Comparison of ENCODE assay signal across 12 mouse cellular contexts in genomic region chr11:64437721-64438120, GRCm38 (mm10). TPM values are rescaled to one million over a fixed set of nuclear protein-coding genes. Genes with fewer than 3 reads are reported as not detected.
A peak's percentile ranks its signal among the peaks of the same experiment; 100 is the strongest.
DNase-seq lines count a peak whose midpoint lies in the region; ATAC-seq and TF ChIP-seq lines count a peak whose summit lies in the region.
"Had no signal": no experiment of that assay in that cellular context is flagged by ENCODE, and none has a peak within 500 bp of the region (broad histone marks: within the 10 kb centered on the region; RNA-seq: fewer than 3 reads in every experiment).

No protein-coding gene starts in this region.

- TF ChIP-seq CTCF in kidney, postnatal 0 days (IDR thresholded peaks at IDR 0.05; ENCODE audit: low read depth), result no peak

- no peak overlapping the region for H3K4me3 ChIP-seq in kidney, postnatal 0 days (replicated peaks; ENCODE audit: low read depth, low read length)
- peak overlapping the region; percentile 63 for H3K4me3 ChIP-seq in embryonic facial prominence, embryonic 13.5 days
- H3K4me3 ChIP-seq in limb, embryonic 11.5 days (ENCODE audit: low read depth, low read length), result peak overlapping the region; percentile 15
- 0 out of 2 replicates have a peak overlapping the region, but pooled peaks have one; percentile 10 for H3K4me3 ChIP-seq in neural tube, embryonic 13.5 days
- H3K4me3 ChIP-seq: heart, adult 2 months had no signal

- ATAC-seq in kidney, postnatal 0 days (replicated peaks; ENCODE audit: low FRiP score, low read depth), result no peak
- no peak for ATAC-seq in embryonic facial prominence, embryonic 13.5 days (ENCODE audit: insufficient number of reproducible peaks, insufficient read depth, low FRiP score, low TSS enrichment, low read depth)
- ATAC-seq in limb, embryonic 11.5 days (ENCODE audit: insufficient number of reproducible peaks, low FRiP score, low TSS enrichment, low read depth), result no peak
- no peak for ATAC-seq in neural tube, embryonic 13.5 days (ENCODE audit: low read depth)

- 0 out of 2 replicates have a peak overlapping the region, but pooled peaks have one; percentile 27 for H3K4me2 ChIP-seq in kidney, postnatal 0 days (ENCODE audit: low read length)
- H3K4me2 ChIP-seq in embryonic facial prominence, embryonic 13.5 days, result peak overlapping the region; percentile 98
- peak overlapping the region; percentile 35 for H3K4me2 ChIP-seq in limb, embryonic 11.5 days (ENCODE audit: low read depth, severe bottlenecking)
- H3K4me2 ChIP-seq in neural tube, embryonic 13.5 days, result peak overlapping the region; percentile 92

- DNase-seq in kidney, postnatal 0 days (ENCODE audit: low spot score), result no peak
- DNase-seq in kidney, postnatal 14 days, result no peak
- no peak for DNase-seq in limb, embryonic 11.5 days (ENCODE audit: low spot score)
- no peak for DNase-seq in natural killer cell, adult 2 months (ENCODE audit: low spot score in 2 of 2)
- DNase-seq in right cerebral cortex, postnatal 36 days (ENCODE audit: low spot score in 2 of 2), result no peak
- DNase-seq: heart, adult 2 months; kidney, adult 9 months; layer of hippocampus, postnatal 36 days; lung, embryonic 14.5 days had no signal

- H3K27ac ChIP-seq in kidney, postnatal 0 days, result no peak overlapping the region
- H3K27ac ChIP-seq in embryonic facial prominence, embryonic 13.5 days, result no peak overlapping the region
- no peak overlapping the region for H3K27ac ChIP-seq in limb, embryonic 11.5 days (replicated peaks; ENCODE audit: low read depth, low read length)
- H3K27ac ChIP-seq in neural tube, embryonic 13.5 days (replicated peaks), result no peak overlapping the region
- H3K27ac ChIP-seq: heart, adult 2 months had no signal

- H3K27me3 ChIP-seq in kidney, postnatal 0 days (ENCODE audit: insufficient read depth, low read length), result no peaks in the 10 kb centered on the region; the same call in 1 of the 2 replicates
- H3K27me3 ChIP-seq in embryonic facial prominence, embryonic 13.5 days, result peaks cover 14% of the 10 kb centered on the region
- H3K27me3 ChIP-seq in limb, embryonic 11.5 days (ENCODE audit: control insufficient read depth, insufficient read depth, low read length), result 0 out of 2 replicates have a peak, but pooled peaks cover 2% of the 10 kb centered on the region
- H3K27me3 ChIP-seq in neural tube, embryonic 13.5 days, result peaks cover 17% of the 10 kb centered on the region

- WGBS in kidney, postnatal 0 days, result 71% methylated on average over 3 of the region's 3 CpGs
- WGBS in embryonic facial prominence, embryonic 13.5 days, result 47% methylated on average over 3 of the region's 3 CpGs
- WGBS in limb, embryonic 11.5 days, result 36% methylated on average over 3 of the region's 3 CpGs
- WGBS in neural tube, embryonic 13.5 days, result 31% methylated on average over 3 of the region's 3 CpGs

- no peaks in the 10 kb centered on the region for H3K36me3 ChIP-seq in kidney, postnatal 0 days (ENCODE audit: insufficient read depth, low read length)
- no peaks in the 10 kb centered on the region for H3K36me3 ChIP-seq in embryonic facial prominence, embryonic 13.5 days
- no peaks in the 10 kb centered on the region for H3K36me3 ChIP-seq in limb, embryonic 11.5 days (ENCODE audit: control insufficient read depth, insufficient read depth, low read length)
- no peaks in the 10 kb centered on the region for H3K36me3 ChIP-seq in neural tube, embryonic 13.5 days

- no peak overlapping the region for H3K9ac ChIP-seq in kidney, postnatal 0 days (ENCODE audit: low read depth, low read length)
- H3K9ac ChIP-seq in embryonic facial prominence, embryonic 13.5 days, result no peak overlapping the region
- no peak overlapping the region for H3K9ac ChIP-seq in limb, embryonic 11.5 days (ENCODE audit: low read length)
- H3K9ac ChIP-seq in neural tube, embryonic 13.5 days, result no peak overlapping the region
- H3K9ac ChIP-seq: lung, embryonic 14.5 days had no signal

- H3K9me3 ChIP-seq in kidney, postnatal 0 days (replicated peaks; ENCODE audit: low read length), result no peaks in the 10 kb centered on the region
- 0 out of 2 replicates have a peak, but pooled peaks cover 2% of the 10 kb centered on the region for H3K9me3 ChIP-seq in embryonic facial prominence, embryonic 13.5 days
- no peaks in the 10 kb centered on the region for H3K9me3 ChIP-seq in limb, embryonic 11.5 days (ENCODE audit: control insufficient read depth, low read length)
- no peaks in the 10 kb centered on the region for H3K9me3 ChIP-seq in neural tube, embryonic 13.5 days

- peaks cover 12% of the 10 kb centered on the region; the same call in 1 of the 2 replicates for H3K4me1 ChIP-seq in kidney, postnatal 0 days (replicated peaks; ENCODE audit: insufficient read depth, low read length)
- peaks cover 25% of the 10 kb centered on the region for H3K4me1 ChIP-seq in embryonic facial prominence, embryonic 13.5 days
- peaks cover 14% of the 10 kb centered on the region for H3K4me1 ChIP-seq in limb, embryonic 11.5 days (ENCODE audit: control insufficient read depth, insufficient read depth, low read length)
- peaks cover 36% of the 10 kb centered on the region for H3K4me1 ChIP-seq in neural tube, embryonic 13.5 days (replicated peaks)

RNA-seq across cellular contexts. Expression of gene F930015N05Rik, which starts 1.3 kb away (rescaled TPM):
- 0.26 and 0.50 TPM in 2 replicates for polyA plus RNA-seq in kidney, postnatal 0 days (2015; fragmentation: Nextera tagmentation; extraction: Ambion mirVana)
- polyA plus RNA-seq in embryonic facial prominence, embryonic 13.5 days (2015; fragmentation: Nextera tagmentation; extraction: Ambion mirVana), result 1.0 and 2.5 TPM in 2 replicates
- polyA plus RNA-seq in limb, embryonic 11.5 days (2014; fragmentation: Nextera tagmentation; extraction: Ambion mirVana), result 2.4 and 3.4 TPM in 2 replicates
- polyA plus RNA-seq in neural tube, embryonic 13.5 days (2015; fragmentation: Nextera tagmentation; extraction: Ambion mirVana), result 1.5 and 1.9 TPM in 2 replicates
- polyA plus RNA-seq: testis, adult 2 months had no signal

RNA-seq across cellular contexts. Expression of gene Hs3st3a1, which starts 2.6 kb away (rescaled TPM):
- polyA plus RNA-seq in kidney, postnatal 0 days (2015; fragmentation: Nextera tagmentation; extraction: Ambion mirVana), result 1.5 and 2.2 TPM in 2 replicates
- polyA plus RNA-seq in embryonic facial prominence, embryonic 13.5 days (2015; fragmentation: Nextera tagmentation; extraction: Ambion mirVana), result 3.0 and 3.7 TPM in 2 replicates
- 4.6 and 5.5 TPM in 2 replicates for polyA plus RNA-seq in limb, embryonic 11.5 days (2014; fragmentation: Nextera tagmentation; extraction: Ambion mirVana)
- polyA plus RNA-seq in neural tube, embryonic 13.5 days (2015; fragmentation: Nextera tagmentation; extraction: Ambion mirVana), result 0.98 and 1.5 TPM in 2 replicates

Comparison
In these comparisons a context has a peak if more than half of its experiments do, and no peak if none do; other contexts are left out.
1. H3K4me2 ChIP-seq: peak in every context shown above with its lines; median percentile 98 in embryonic facial prominence, embryonic 13.5 days; 92 in neural tube, embryonic 13.5 days; 35 in limb, embryonic 11.5 days; 27 in kidney, postnatal 0 days.